Mouse (Mus musculus): ENCODE data around the gene Hspa4.

Hspa4 gene

GRCm38 (mm10) chr11:53249686-53250085 lies 50.6 kb downstream of the Hspa4 start:
- no peak for DNase-seq

GRCm38 (mm10) chr11:53245561-53245960 lies 54.7 kb downstream of the Hspa4 start:
- no peak for DNase-seq

- DNase-seq = peak; percentile 11
These were observed 57.1 kb downstream of the Hspa4 start for GRCm38 (mm10) chr11:53243199-53243598.

GRCm38 (mm10) chr11:53233590-53233989 lies 66.7 kb downstream of the Hspa4 start:
- DNase-seq = no peak

GRCm38 (mm10) chr11:53231836-53232235 lies 68.4 kb downstream of the Hspa4 start:
- no peak for DNase-seq

GRCm38 (mm10) chr11:53229011-53229410 lies 71.2 kb downstream of the Hspa4 start:
- DNase-seq = no peak

- no peak for DNase-seq
These were observed 89.4 kb downstream of the Hspa4 start for GRCm38 (mm10) chr11:53210876-53211275.
